ENCODE assay signal across 28 mouse cellular contexts in the genomic region with DNA sequence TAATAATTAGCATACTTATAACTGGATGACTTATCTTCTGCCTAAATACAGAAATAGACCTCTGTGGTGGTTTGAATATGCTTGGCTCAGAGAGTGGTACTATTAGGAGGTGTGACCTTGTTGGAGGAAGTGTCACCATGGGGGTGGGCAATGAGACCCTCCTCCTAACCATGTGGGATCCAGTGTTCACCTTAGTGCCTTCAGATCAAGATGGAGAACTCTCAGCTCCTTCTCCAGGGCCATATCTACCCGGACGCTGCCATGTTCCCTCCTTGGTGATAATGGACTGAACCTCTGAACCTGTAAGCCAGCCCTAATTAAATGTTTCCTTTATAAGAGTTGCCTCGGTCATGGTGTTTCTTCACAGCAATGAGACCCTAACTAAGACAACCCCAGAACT. TPM values are rescaled to one million over a fixed set of nuclear protein-coding genes. Genes with fewer than 3 reads are reported as not detected.
"Had no signal": no experiment of that assay in that cellular context is flagged by ENCODE, and none has a peak within 500 bp of the region (broad histone marks: within the 10 kb centered on the region; RNA-seq: fewer than 3 reads in every experiment).

No protein-coding gene starts in this region.

- H3K9me3 ChIP-seq: limb, embryonic 10.5 days; limb, embryonic 12.5 days; limb, embryonic 13.5 days; limb, embryonic 15.5 days; liver, embryonic 12.5 days; liver, embryonic 13.5 days; liver, embryonic 15.5 days; lung, embryonic 15.5 days; midbrain, embryonic 10.5 days; midbrain, embryonic 12.5 days; midbrain, embryonic 13.5 days; midbrain, embryonic 15.5 days; neural tube, embryonic 12.5 days had no signal

- DNase-seq: left cerebral cortex, postnatal 4 days; liver; liver, embryonic 13.5 days; liver, postnatal 0 days; lung, adult 18-20 months; lung, adult 2 months; lung, embryonic 14.5 days; lung, postnatal 10 days; lung, postnatal 14 days; lung, postnatal 36 days; midbrain, embryonic 14.5 days had no signal

- H3K27ac ChIP-seq: limb, embryonic 10.5 days; limb, embryonic 12.5 days; limb, embryonic 13.5 days; limb, embryonic 15.5 days; liver, embryonic 12.5 days; liver, embryonic 13.5 days; liver, embryonic 14.5 days; liver, embryonic 15.5 days; lung, embryonic 15.5 days; macrophage; midbrain, embryonic 10.5 days; midbrain, embryonic 12.5 days; midbrain, embryonic 13.5 days; midbrain, embryonic 15.5 days; neural tube, embryonic 12.5 days had no signal

- H3K4me1 ChIP-seq: limb, embryonic 13.5 days; limb, embryonic 15.5 days; liver, embryonic 12.5 days; liver, embryonic 13.5 days; lung, embryonic 15.5 days had no signal

- H3K4me3 ChIP-seq: limb, embryonic 10.5 days; limb, embryonic 12.5 days; limb, embryonic 13.5 days; limb, embryonic 15.5 days; liver, embryonic 12.5 days; liver, embryonic 13.5 days; liver, embryonic 15.5 days; lung, embryonic 15.5 days; megakaryocyte, embryonic 14.5 days; midbrain, embryonic 10.5 days; midbrain, embryonic 12.5 days; midbrain, embryonic 13.5 days; midbrain, embryonic 15.5 days; myocyte; neural tube, embryonic 12.5 days had no signal

- H3K27me3 ChIP-seq: limb, embryonic 12.5 days; limb, embryonic 13.5 days; limb, embryonic 15.5 days; liver, embryonic 12.5 days; liver, embryonic 13.5 days; liver, embryonic 15.5 days; lung, embryonic 15.5 days; megakaryocyte, embryonic 14.5 days; midbrain, embryonic 12.5 days; midbrain, embryonic 13.5 days; midbrain, embryonic 15.5 days; neural tube, embryonic 12.5 days had no signal

RNA-seq across cellular contexts. Expression of a gene that starts 53.8 kb away (rescaled TPM):
- polyA plus RNA-seq: liver, embryonic 11.5 days; liver, embryonic 12.5 days; liver, embryonic 13.5 days; lung, embryonic 14.5 days had no signal
